Mouse (Mus musculus): Measurements from ENCODE around the gene Tusc2. TPM values are rescaled to one million over a fixed set of nuclear protein-coding genes. Genes with fewer than 3 reads are reported as not detected.

Tusc2 gene
- 17.4 TPM for polyA plus RNA-seq (2014; fragmentation: Illumina TruSeq; extraction: RNeasy Lipid Tissue Mini Kit (QIAGEN cat#74804); ENCODE audit: low replicate concordance)

GRCm38 (mm10) chr9:107563029-107563581 is at the start of gene Tusc2:
Tusc2 (plus strand) TSS chr9:107563255.

GRCm38 (mm10) chr9:107533791-107534407 is 29.2 kb upstream of the Tusc2 start, which contains the start of gene Tmem115:
Tmem115 (plus strand) TSS chr9:107533945.

GRCm38 (mm10) chr9:107541474-107542351 is 21.3 kb upstream of the Tusc2 start, which contains the start of the genes Cyb561d2 and Nprl2:
Cyb561d2 (minus strand) TSS chr9:107542193.
Nprl2 (plus strand) TSS chr9:107542226.

GRCm38 (mm10) chr9:107547026-107547425 is 16.0 kb upstream of the Tusc2 start, which contains the start of gene Zmynd10:
Zmynd10 (plus strand) TSS chr9:107547298.

GRCm38 (mm10) chr9:107551117-107551889 is 11.8 kb upstream of the Tusc2 start, which contains the start of gene Rassf1:
Rassf1 (plus strand) TSS chr9:107551555.

GRCm38 (mm10) chr9:107567702-107568319 is 4.8 kb downstream of the Tusc2 start, which contains the start of gene Hyal2:
Hyal2 (plus strand) TSS chr9:107567945.

GRCm38 (mm10) chr9:107576357-107577107 is 13.5 kb downstream of the Tusc2 start, which contains the start of gene Hyal1:
Hyal1 (plus strand) TSS chr9:107576927.

DNA sequence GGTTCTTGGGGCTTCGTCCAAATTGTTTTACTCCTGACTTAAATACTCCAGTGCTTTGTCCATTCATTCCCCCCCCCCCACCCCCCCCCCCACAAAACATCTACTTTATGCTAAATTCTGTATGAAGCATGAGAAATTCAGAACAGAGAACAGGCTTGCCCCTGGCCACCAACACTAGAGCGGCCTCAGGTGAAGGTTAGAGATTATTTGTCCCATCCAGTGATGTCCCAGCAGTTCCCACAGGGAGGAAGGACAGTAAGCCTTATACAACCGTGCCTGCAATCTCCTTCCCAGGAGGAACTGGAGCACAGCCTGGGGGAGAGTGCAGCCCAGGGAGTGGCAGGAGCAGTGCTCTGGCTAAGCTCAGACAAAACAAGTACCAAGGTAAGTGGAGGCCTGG is 15.5 kb downstream of the Tusc2 start, which contains the start of gene Naa80:
Gene Naa80, plus strand, starts transcription at position 301 of the 400 bp plus-strand sequence.

GRCm38 (mm10) chr9:107580501-107581317 is 17.7 kb downstream of the Tusc2 start, which contains the start of gene Hyal3:
Hyal3 (plus strand) TSS chr9:107580818.

DNA sequence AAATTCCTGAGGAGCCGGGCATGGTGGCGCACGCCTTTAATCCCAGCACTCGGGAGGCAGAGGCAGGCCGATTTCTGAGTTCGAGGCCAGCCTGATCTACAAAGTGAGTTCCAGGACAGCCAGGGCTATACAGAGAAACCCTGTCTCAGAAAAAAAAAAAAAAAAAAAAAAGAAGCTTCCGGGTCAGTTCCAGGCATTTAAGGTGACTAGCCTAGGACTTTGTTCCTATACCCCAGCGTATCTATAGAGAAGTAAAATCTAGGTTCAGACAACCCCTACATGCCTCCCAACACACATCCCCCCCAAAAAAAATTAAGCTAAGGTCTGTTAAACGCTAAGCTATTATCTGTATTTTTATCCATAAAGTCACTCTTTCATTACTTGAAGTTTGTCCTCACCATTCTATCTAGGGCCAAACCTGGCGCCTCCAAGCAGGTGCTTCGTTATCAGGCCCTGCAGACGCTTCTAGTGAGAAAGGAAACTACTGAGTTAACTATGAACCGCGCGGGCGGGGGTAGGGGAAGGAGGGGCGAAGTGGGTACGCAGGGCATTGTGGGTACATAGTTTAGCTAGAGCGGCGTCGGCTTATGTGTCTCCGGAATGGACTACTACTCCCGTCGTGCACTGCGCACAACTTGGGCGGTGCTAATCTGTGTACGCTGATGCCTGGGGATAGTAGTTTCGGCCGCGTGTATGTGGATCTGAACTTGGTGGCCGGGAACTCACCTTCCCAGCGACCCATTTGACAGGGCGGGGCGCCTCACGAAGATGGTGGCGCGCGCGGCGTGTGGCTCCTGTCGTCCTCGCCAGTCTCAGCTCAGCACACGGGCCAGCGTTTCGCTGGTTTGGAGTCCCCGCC is 24.1 kb downstream of the Tusc2 start, which contains the start of gene Ifrd2:
Gene Ifrd2, plus strand, starts transcription at position 669 of the 859 bp plus-strand sequence.

DNA sequence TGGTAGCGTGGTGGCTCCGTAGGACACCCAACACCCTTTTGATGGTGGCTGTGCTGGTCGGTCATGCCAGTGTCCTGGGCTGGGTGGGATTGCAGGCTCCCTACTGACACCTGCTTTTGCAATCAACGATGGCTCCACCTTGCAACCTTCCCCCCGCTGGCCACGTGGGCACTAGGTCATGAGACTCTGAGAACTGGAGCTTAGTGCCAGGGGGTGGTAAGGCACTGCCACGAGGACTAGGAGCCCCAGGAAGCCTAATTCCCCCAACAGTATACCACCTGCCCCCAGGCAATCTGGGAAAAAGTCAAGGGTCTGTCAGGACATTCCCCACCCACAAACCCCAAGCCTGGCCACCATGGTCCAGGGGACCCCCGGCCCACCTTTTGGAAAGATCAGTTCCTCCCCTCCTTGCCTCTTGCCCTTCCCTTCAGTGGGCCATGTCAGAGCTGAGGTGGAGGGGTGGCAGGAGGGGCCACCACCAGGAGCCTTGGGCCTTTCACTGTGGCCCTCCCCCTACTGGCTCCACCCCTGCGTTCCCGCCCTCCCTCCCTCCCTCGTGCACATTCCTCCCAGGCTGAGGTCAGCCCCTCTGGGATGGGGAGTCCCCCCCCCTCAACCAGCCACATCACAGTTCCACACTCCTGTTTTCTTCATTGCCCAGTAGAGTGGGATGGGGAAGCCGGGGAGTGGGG is 45.8 kb downstream of the Tusc2 start, which contains the start of gene Sema3b:
Gene Sema3b, minus strand, starts transcription at position 489 of the 692 bp plus-strand sequence.

Other genes starting within 250 kb of the Tusc2 start
- 0.74 TPM for gene Hemk1, start 224.9 kb upstream of the Tusc2 start, polyA plus RNA-seq (2014; fragmentation: Illumina TruSeq; extraction: RNeasy Lipid Tissue Mini Kit (QIAGEN cat#74804); ENCODE audit: low replicate concordance)
- not detected for gene 6430571L13Rik, start 222.7 kb upstream of the Tusc2 start, polyA plus RNA-seq (2014; fragmentation: Illumina TruSeq; extraction: RNeasy Lipid Tissue Mini Kit (QIAGEN cat#74804); ENCODE audit: low replicate concordance)
- not detected for gene Cacna2d2, start 163.6 kb upstream of the Tusc2 start, polyA plus RNA-seq (2014; fragmentation: Illumina TruSeq; extraction: RNeasy Lipid Tissue Mini Kit (QIAGEN cat#74804); ENCODE audit: low replicate concordance)
- not detected for gene Tmem115, start 29.3 kb upstream of the Tusc2 start, polyA plus RNA-seq (2014; fragmentation: Illumina TruSeq; extraction: RNeasy Lipid Tissue Mini Kit (QIAGEN cat#74804); ENCODE audit: low replicate concordance)
- 0.93 TPM for gene Cyb561d2, start 21.1 kb upstream of the Tusc2 start, polyA plus RNA-seq (2014; fragmentation: Illumina TruSeq; extraction: RNeasy Lipid Tissue Mini Kit (QIAGEN cat#74804); ENCODE audit: low replicate concordance)
- 0.78 TPM for gene Nprl2, start 21.0 kb upstream of the Tusc2 start, polyA plus RNA-seq (2014; fragmentation: Illumina TruSeq; extraction: RNeasy Lipid Tissue Mini Kit (QIAGEN cat#74804); ENCODE audit: low replicate concordance)
- not detected for gene Zmynd10, start 16.0 kb upstream of the Tusc2 start, polyA plus RNA-seq (2014; fragmentation: Illumina TruSeq; extraction: RNeasy Lipid Tissue Mini Kit (QIAGEN cat#74804); ENCODE audit: low replicate concordance)
- 24.5 TPM for gene Rassf1, start 11.7 kb upstream of the Tusc2 start, polyA plus RNA-seq (2014; fragmentation: Illumina TruSeq; extraction: RNeasy Lipid Tissue Mini Kit (QIAGEN cat#74804); ENCODE audit: low replicate concordance)
- gene Hyal2, start 4.7 kb downstream of the Tusc2 start, polyA plus RNA-seq (2014; fragmentation: Illumina TruSeq; extraction: RNeasy Lipid Tissue Mini Kit (QIAGEN cat#74804); ENCODE audit: low replicate concordance) = 0.22 TPM
- 1.4 TPM for gene Hyal1, start 13.7 kb downstream of the Tusc2 start, polyA plus RNA-seq (2014; fragmentation: Illumina TruSeq; extraction: RNeasy Lipid Tissue Mini Kit (QIAGEN cat#74804); ENCODE audit: low replicate concordance)
- 0.63 TPM for gene Naa80, start 15.6 kb downstream of the Tusc2 start, polyA plus RNA-seq (2014; fragmentation: Illumina TruSeq; extraction: RNeasy Lipid Tissue Mini Kit (QIAGEN cat#74804); ENCODE audit: low replicate concordance)
- 0.22 TPM for gene Hyal3, start 17.6 kb downstream of the Tusc2 start, polyA plus RNA-seq (2014; fragmentation: Illumina TruSeq; extraction: RNeasy Lipid Tissue Mini Kit (QIAGEN cat#74804); ENCODE audit: low replicate concordance)
- 31.3 TPM for gene Ifrd2, start 24.4 kb downstream of the Tusc2 start, polyA plus RNA-seq (2014; fragmentation: Illumina TruSeq; extraction: RNeasy Lipid Tissue Mini Kit (QIAGEN cat#74804); ENCODE audit: low replicate concordance)
- 1.2 TPM for gene Sema3b, start 46.0 kb downstream of the Tusc2 start, polyA plus RNA-seq (2014; fragmentation: Illumina TruSeq; extraction: RNeasy Lipid Tissue Mini Kit (QIAGEN cat#74804); ENCODE audit: low replicate concordance)
- gene Gnai2, start 72.1 kb downstream of the Tusc2 start, polyA plus RNA-seq (2014; fragmentation: Illumina TruSeq; extraction: RNeasy Lipid Tissue Mini Kit (QIAGEN cat#74804); ENCODE audit: low replicate concordance) = 18.2 TPM
- not detected for gene Slc38a3, start 106.3 kb downstream of the Tusc2 start, polyA plus RNA-seq (2014; fragmentation: Illumina TruSeq; extraction: RNeasy Lipid Tissue Mini Kit (QIAGEN cat#74804); ENCODE audit: low replicate concordance)
- gene Gnat1, start 116.5 kb downstream of the Tusc2 start, polyA plus RNA-seq (2014; fragmentation: Illumina TruSeq; extraction: RNeasy Lipid Tissue Mini Kit (QIAGEN cat#74804); ENCODE audit: low replicate concordance) = not detected
- 0.37 TPM for gene Sema3f, start 147.2 kb downstream of the Tusc2 start, polyA plus RNA-seq (2014; fragmentation: Illumina TruSeq; extraction: RNeasy Lipid Tissue Mini Kit (QIAGEN cat#74804); ENCODE audit: low replicate concordance)
- 132 TPM for gene Rbm5, start 207.7 kb downstream of the Tusc2 start, polyA plus RNA-seq (2014; fragmentation: Illumina TruSeq; extraction: RNeasy Lipid Tissue Mini Kit (QIAGEN cat#74804); ENCODE audit: low replicate concordance)

Data from small intestine, adult 10 weeks (tissue).